In genomic region chr17:34585121-34585520, GRCm38 (mm10) we compare ENCODE assay signal across 20 mouse cellular contexts. TPM values are rescaled to one million over a fixed set of nuclear protein-coding genes. Genes with fewer than 3 reads are reported as not detected.
DNase-seq lines count a peak whose midpoint lies in the region; ATAC-seq and TF ChIP-seq lines count a peak whose summit lies in the region.
"Had no signal": no experiment of that assay in that cellular context is flagged by ENCODE, and none has a peak within 500 bp of the region (broad histone marks: within the 10 kb centered on the region; RNA-seq: fewer than 3 reads in every experiment).

No protein-coding gene starts in this region.

- H3K36me3 ChIP-seq in forebrain, embryonic 15.5 days = no peaks in the 10 kb centered on the region
- H3K36me3 ChIP-seq in forebrain, embryonic 11.5 days (ENCODE audit: control insufficient read depth, insufficient read depth, low read length) = no peaks in the 10 kb centered on the region
- H3K36me3 ChIP-seq in neural tube, embryonic 13.5 days = no peaks in the 10 kb centered on the region
- H3K36me3 ChIP-seq in hindbrain, embryonic 16.5 days (ENCODE audit: control insufficient read depth, insufficient read depth, low read length) = no peaks in the 10 kb centered on the region
- no peaks in the 10 kb centered on the region for H3K36me3 ChIP-seq in midbrain, postnatal 0 days (ENCODE audit: insufficient read depth, low read length)
- H3K36me3 ChIP-seq in stomach, postnatal 0 days (ENCODE audit: control insufficient read depth, insufficient read depth, low read length) = no peaks in the 10 kb centered on the region
- H3K36me3 ChIP-seq: G1E; neural tube, embryonic 12.5 days had no signal

- H3K27ac ChIP-seq in forebrain, embryonic 15.5 days (replicated peaks) = 0 out of 2 replicates have a peak overlapping the region, but pooled peaks have one; percentile 100
- H3K27ac ChIP-seq in forebrain, embryonic 11.5 days (ENCODE audit: low read depth, low read length) = no peak overlapping the region
- peak overlapping the region; percentile 98 for H3K27ac ChIP-seq in neural tube, embryonic 13.5 days (replicated peaks)
- H3K27ac ChIP-seq in hindbrain, embryonic 16.5 days (ENCODE audit: low read depth, low read length) = 0 out of 2 replicates have a peak overlapping the region, but pooled peaks have one; percentile 39
- H3K27ac ChIP-seq in midbrain, postnatal 0 days (ENCODE audit: low read depth, low read length) = peak overlapping the region; percentile 99; the same call in 1 of the 2 replicates
- no peak overlapping the region for H3K27ac ChIP-seq in stomach, postnatal 0 days (replicated peaks)
- H3K27ac ChIP-seq: heart, embryonic 13.5 days had no signal

- no peaks in the 10 kb centered on the region for H3K9me3 ChIP-seq in forebrain, embryonic 15.5 days
- H3K9me3 ChIP-seq in forebrain, embryonic 11.5 days (ENCODE audit: control insufficient read depth, low read length) = no peaks in the 10 kb centered on the region
- H3K9me3 ChIP-seq in neural tube, embryonic 13.5 days = no peaks in the 10 kb centered on the region
- no peaks in the 10 kb centered on the region for H3K9me3 ChIP-seq in hindbrain, embryonic 16.5 days (ENCODE audit: control insufficient read depth, low read length)
- no peaks in the 10 kb centered on the region for H3K9me3 ChIP-seq in midbrain, postnatal 0 days (ENCODE audit: low read length)
- H3K9me3 ChIP-seq in stomach, postnatal 0 days (ENCODE audit: control insufficient read depth, low read length) = no peaks in the 10 kb centered on the region
- H3K9me3 ChIP-seq: G1E; heart, embryonic 13.5 days; neural tube, embryonic 12.5 days had no signal

- no peak for DNase-seq in forebrain, embryonic 11.5 days (ENCODE audit: low spot score)
- no peak for DNase-seq in neural tube, embryonic 10.5 days (ENCODE audit: extremely low spot score, low spot score)
- DNase-seq in midbrain, postnatal 0 days (ENCODE audit: low spot score) = peak; percentile 22
- no peak for DNase-seq in stomach, postnatal 0 days (ENCODE audit: low spot score)
- no peak for DNase-seq in heart, postnatal 10 days
- DNase-seq: heart, postnatal 4 days; kidney, postnatal 10 days; liver; lung, adult 2 months; lung, postnatal 36 days; right cerebral cortex, postnatal 14 days; thymus, postnatal 4 days had no signal

- intact Hi-C loops in heart, postnatal 10 days (cut with DNase I) = no loop called here

- no peak overlapping the region for H3K4me3 ChIP-seq in forebrain, embryonic 15.5 days
- H3K4me3 ChIP-seq in forebrain, embryonic 11.5 days (ENCODE audit: low read depth, low read length) = no peak overlapping the region
- H3K4me3 ChIP-seq in neural tube, embryonic 13.5 days = no peak overlapping the region
- H3K4me3 ChIP-seq in hindbrain, embryonic 16.5 days (ENCODE audit: low read length) = no peak overlapping the region
- no peak overlapping the region for H3K4me3 ChIP-seq in midbrain, postnatal 0 days (ENCODE audit: low read depth, low read length)
- no peak overlapping the region for H3K4me3 ChIP-seq in stomach, postnatal 0 days (ENCODE audit: low read depth, low read length)
- H3K4me3 ChIP-seq: heart, embryonic 13.5 days; neural tube, embryonic 12.5 days had no signal

- TF ChIP-seq CTCF in midbrain, postnatal 0 days (IDR thresholded peaks at IDR 0.05) = no peak
- TF ChIP-seq CTCF in stomach, postnatal 0 days (IDR thresholded peaks at IDR 0.05; ENCODE audit: low read depth) = no peak

- no peak overlapping the region for H3K9ac ChIP-seq in forebrain, embryonic 15.5 days (replicated peaks)
- no peak overlapping the region for H3K9ac ChIP-seq in forebrain, embryonic 11.5 days (ENCODE audit: low read length)
- no peak overlapping the region for H3K9ac ChIP-seq in neural tube, embryonic 13.5 days
- no peak overlapping the region for H3K9ac ChIP-seq in hindbrain, embryonic 16.5 days (ENCODE audit: low read depth, low read length)
- H3K9ac ChIP-seq in midbrain, postnatal 0 days (replicated peaks; ENCODE audit: low read length, poor library complexity, severe bottlenecking) = no peak overlapping the region
- H3K9ac ChIP-seq in stomach, postnatal 0 days (ENCODE audit: low read length) = no peak overlapping the region

- H3K4me1 ChIP-seq in forebrain, embryonic 15.5 days = peaks cover 22% of the 10 kb centered on the region
- peaks cover 21% of the 10 kb centered on the region for H3K4me1 ChIP-seq in forebrain, embryonic 11.5 days (replicated peaks; ENCODE audit: control insufficient read depth, insufficient read depth, low read length)
- peaks cover 40% of the 10 kb centered on the region for H3K4me1 ChIP-seq in neural tube, embryonic 13.5 days (replicated peaks)
- H3K4me1 ChIP-seq in hindbrain, embryonic 16.5 days (ENCODE audit: control insufficient read depth, insufficient read depth, low read depth, low read length) = peaks cover 15% of the 10 kb centered on the region
- H3K4me1 ChIP-seq in midbrain, postnatal 0 days (ENCODE audit: insufficient read depth, low read length) = peaks cover 17% of the 10 kb centered on the region; the same call in 1 of the 2 replicates
- H3K4me1 ChIP-seq in stomach, postnatal 0 days (replicated peaks; ENCODE audit: control insufficient read depth, insufficient read depth) = peaks cover 4% of the 10 kb centered on the region; the same call in 1 of the 2 replicates

- TF ChIP-seq EP300 in stomach, postnatal 0 days (optimal IDR thresholded peaks at IDR 0.05) = no peak

- H3K4me2 ChIP-seq in forebrain, embryonic 15.5 days (replicated peaks) = no peak overlapping the region
- no peak overlapping the region for H3K4me2 ChIP-seq in forebrain, embryonic 11.5 days (ENCODE audit: low read depth, low read length, severe bottlenecking)
- no peak overlapping the region for H3K4me2 ChIP-seq in neural tube, embryonic 13.5 days
- no peak overlapping the region for H3K4me2 ChIP-seq in hindbrain, embryonic 16.5 days (ENCODE audit: low read length)
- no peak overlapping the region for H3K4me2 ChIP-seq in midbrain, postnatal 0 days (ENCODE audit: low read depth, low read length, poor library complexity, severe bottlenecking)
- H3K4me2 ChIP-seq in stomach, postnatal 0 days (replicated peaks; ENCODE audit: low read depth) = no peak overlapping the region

- 83% methylated on average over 8 of the region's 8 CpGs for WGBS in forebrain, embryonic 15.5 days
- 89% methylated on average over 8 of the region's 8 CpGs for WGBS in forebrain, embryonic 11.5 days
- WGBS in neural tube, embryonic 13.5 days = 85% methylated on average over 8 of the region's 8 CpGs
- WGBS in hindbrain, embryonic 16.5 days = 82% methylated on average over 8 of the region's 8 CpGs
- 93% methylated on average over 8 of the region's 8 CpGs for WGBS in midbrain, postnatal 0 days
- WGBS in stomach, postnatal 0 days = 90% methylated on average over 8 of the region's 8 CpGs

- no peaks in the 10 kb centered on the region for H3K27me3 ChIP-seq in forebrain, embryonic 15.5 days
- H3K27me3 ChIP-seq in forebrain, embryonic 11.5 days (ENCODE audit: control insufficient read depth, insufficient read depth, low read length) = no peaks in the 10 kb centered on the region
- no peaks in the 10 kb centered on the region for H3K27me3 ChIP-seq in neural tube, embryonic 13.5 days
- no peaks in the 10 kb centered on the region for H3K27me3 ChIP-seq in hindbrain, embryonic 16.5 days (replicated peaks; ENCODE audit: control insufficient read depth, insufficient read depth, low read length)
- no peaks in the 10 kb centered on the region for H3K27me3 ChIP-seq in midbrain, postnatal 0 days (ENCODE audit: insufficient read depth, low read length)
- no peaks in the 10 kb centered on the region for H3K27me3 ChIP-seq in stomach, postnatal 0 days (ENCODE audit: control insufficient read depth, insufficient read depth, low read length)
- H3K27me3 ChIP-seq: heart, embryonic 13.5 days; neural tube, embryonic 12.5 days had no signal

- ATAC-seq in forebrain, embryonic 15.5 days (replicated peaks) = no peak
- no peak for ATAC-seq in forebrain, embryonic 11.5 days (replicated peaks; ENCODE audit: low FRiP score)
- no peak for ATAC-seq in neural tube, embryonic 13.5 days (ENCODE audit: low read depth)
- no peak for ATAC-seq in hindbrain, embryonic 16.5 days
- no peak for ATAC-seq in midbrain, postnatal 0 days (ENCODE audit: low FRiP score)
- no peak for ATAC-seq in stomach, postnatal 0 days (ENCODE audit: low FRiP score, low TSS enrichment)
- ATAC-seq: forebrain, embryonic 16.5 days; intestine, postnatal 0 days had no signal

RNA-seq across cellular contexts. Expression of gene Gpsm3, which starts 4.5 kb away (rescaled TPM):
- 2.7 and 3.2 TPM in 2 replicates for polyA plus RNA-seq in forebrain, embryonic 15.5 days (2015; fragmentation: Nextera tagmentation; extraction: Ambion mirVana)
- 2.6 and 4.3 TPM in 2 replicates for polyA plus RNA-seq in forebrain, embryonic 11.5 days (2014; fragmentation: Nextera tagmentation; extraction: Ambion mirVana)
- polyA plus RNA-seq in neural tube, embryonic 13.5 days (2015; fragmentation: Nextera tagmentation; extraction: Ambion mirVana) = 4.8 and 5.3 TPM in 2 replicates
- 3.4 and 4.9 TPM in 2 replicates for polyA plus RNA-seq in hindbrain, embryonic 16.5 days (2015; fragmentation: Nextera tagmentation; extraction: Ambion mirVana)
- 1.2 and 4.4 TPM in 2 replicates for total RNA-seq in midbrain, postnatal 0 days (2014; rRNA removed)
- polyA plus RNA-seq in midbrain, postnatal 0 days (2015; fragmentation: Nextera tagmentation; extraction: Ambion mirVana) = 5.5 and 6.9 TPM in 2 replicates
- polyA plus RNA-seq in stomach, postnatal 0 days (2015; fragmentation: Nextera tagmentation; extraction: Ambion mirVana) = 7.8 and 8.2 TPM in 2 replicates
- 1 to 10 TPM; 5.1 to 5.6 TPM for total RNA-seq in heart, postnatal 10 days (2021)

RNA-seq across cellular contexts. Expression of gene Pbx2, which starts 5.9 kb away (rescaled TPM):
- polyA plus RNA-seq in forebrain, embryonic 15.5 days (2015; fragmentation: Nextera tagmentation; extraction: Ambion mirVana) = 6.8 and 7.5 TPM in 2 replicates
- polyA plus RNA-seq in forebrain, embryonic 11.5 days (2014; fragmentation: Nextera tagmentation; extraction: Ambion mirVana) = 17.8 and 17.9 TPM in 2 replicates
- polyA plus RNA-seq in neural tube, embryonic 13.5 days (2015; fragmentation: Nextera tagmentation; extraction: Ambion mirVana) = 9.2 and 10.2 TPM in 2 replicates
- 7.3 and 8.3 TPM in 2 replicates for polyA plus RNA-seq in hindbrain, embryonic 16.5 days (2015; fragmentation: Nextera tagmentation; extraction: Ambion mirVana)
- 84.8 and 95.6 TPM in 2 replicates for total RNA-seq in midbrain, postnatal 0 days (2014; rRNA removed)
- polyA plus RNA-seq in midbrain, postnatal 0 days (2015; fragmentation: Nextera tagmentation; extraction: Ambion mirVana) = 9.5 and 9.6 TPM in 2 replicates
- 4.3 and 4.6 TPM in 2 replicates for polyA plus RNA-seq in stomach, postnatal 0 days (2015; fragmentation: Nextera tagmentation; extraction: Ambion mirVana)
- total RNA-seq in heart, postnatal 10 days (2021) = 10 to 100 TPM; 26.1 to 30.4 TPM

RNA-seq across cellular contexts. Expression of gene Ager, which starts 12.5 kb away (rescaled TPM):
- polyA plus RNA-seq in forebrain, embryonic 15.5 days (2015; fragmentation: Nextera tagmentation; extraction: Ambion mirVana) = 1.8 TPM in 2 replicates
- 2.4 and 4.0 TPM in 2 replicates for polyA plus RNA-seq in forebrain, embryonic 11.5 days (2014; fragmentation: Nextera tagmentation; extraction: Ambion mirVana)
- 2.0 and 2.2 TPM in 2 replicates for polyA plus RNA-seq in neural tube, embryonic 13.5 days (2015; fragmentation: Nextera tagmentation; extraction: Ambion mirVana)
- 1.3 and 1.6 TPM in 2 replicates for polyA plus RNA-seq in hindbrain, embryonic 16.5 days (2015; fragmentation: Nextera tagmentation; extraction: Ambion mirVana)
- total RNA-seq in midbrain, postnatal 0 days (2014; rRNA removed) = 1.7 and 2.1 TPM in 2 replicates
- polyA plus RNA-seq in midbrain, postnatal 0 days (2015; fragmentation: Nextera tagmentation; extraction: Ambion mirVana) = 1.6 and 2.0 TPM in 2 replicates
- polyA plus RNA-seq in stomach, postnatal 0 days (2015; fragmentation: Nextera tagmentation; extraction: Ambion mirVana) = 1.5 and 1.8 TPM in 2 replicates
- 1 to 10 TPM; 1.1 to 1.6 TPM for total RNA-seq in heart, postnatal 10 days (2021)

RNA-seq across cellular contexts. Expression of gene Rnf5, which starts 18.4 kb away (rescaled TPM):
- 313 and 321 TPM in 2 replicates for polyA plus RNA-seq in forebrain, embryonic 15.5 days (2015; fragmentation: Nextera tagmentation; extraction: Ambion mirVana)
- polyA plus RNA-seq in forebrain, embryonic 11.5 days (2014; fragmentation: Nextera tagmentation; extraction: Ambion mirVana) = 158 and 169 TPM in 2 replicates
- polyA plus RNA-seq in neural tube, embryonic 13.5 days (2015; fragmentation: Nextera tagmentation; extraction: Ambion mirVana) = 260 and 270 TPM in 2 replicates
- polyA plus RNA-seq in hindbrain, embryonic 16.5 days (2015; fragmentation: Nextera tagmentation; extraction: Ambion mirVana) = 281 and 296 TPM in 2 replicates
- total RNA-seq in midbrain, postnatal 0 days (2014; rRNA removed) = 57.6 and 59.0 TPM in 2 replicates
- 236 and 242 TPM in 2 replicates for polyA plus RNA-seq in midbrain, postnatal 0 days (2015; fragmentation: Nextera tagmentation; extraction: Ambion mirVana)
- 82.9 and 83.6 TPM in 2 replicates for polyA plus RNA-seq in stomach, postnatal 0 days (2015; fragmentation: Nextera tagmentation; extraction: Ambion mirVana)
- 10 to 100 TPM; 37.0 to 39.2 TPM for total RNA-seq in heart, postnatal 10 days (2021)

RNA-seq across cellular contexts. Expression of gene Agpat1, which starts 18.9 kb away (rescaled TPM):
- 89.2 and 91.1 TPM in 2 replicates for polyA plus RNA-seq in forebrain, embryonic 15.5 days (2015; fragmentation: Nextera tagmentation; extraction: Ambion mirVana)
- polyA plus RNA-seq in forebrain, embryonic 11.5 days (2014; fragmentation: Nextera tagmentation; extraction: Ambion mirVana) = 93.4 and 101 TPM in 2 replicates
- polyA plus RNA-seq in neural tube, embryonic 13.5 days (2015; fragmentation: Nextera tagmentation; extraction: Ambion mirVana) = 89.5 and 99.6 TPM in 2 replicates
- polyA plus RNA-seq in hindbrain, embryonic 16.5 days (2015; fragmentation: Nextera tagmentation; extraction: Ambion mirVana) = 122 and 128 TPM in 2 replicates
- total RNA-seq in midbrain, postnatal 0 days (2014; rRNA removed) = 265 and 383 TPM in 2 replicates
- polyA plus RNA-seq in midbrain, postnatal 0 days (2015; fragmentation: Nextera tagmentation; extraction: Ambion mirVana) = 103 and 106 TPM in 2 replicates
- 27.6 and 31.3 TPM in 2 replicates for polyA plus RNA-seq in stomach, postnatal 0 days (2015; fragmentation: Nextera tagmentation; extraction: Ambion mirVana)
- 10 to 100 TPM; 54.4 to 56.5 TPM for total RNA-seq in heart, postnatal 10 days (2021)

Comparison
In these comparisons a context has a peak if more than half of its experiments do, and no peak if none do; other contexts are left out.
1. H3K27ac ChIP-seq: peak in forebrain, embryonic 15.5 days (single experiment), neural tube, embryonic 13.5 days (single experiment), hindbrain, embryonic 16.5 days (single experiment) and midbrain, postnatal 0 days (single experiment); none in forebrain, embryonic 11.5 days (single experiment) and stomach, postnatal 0 days (single experiment).